Mouse (Mus musculus) liver, embryonic 14.5 days (tissue): ENCODE data around the gene Cables2. TPM values are rescaled to one million over a fixed set of nuclear protein-coding genes. Genes with fewer than 3 reads are reported as not detected.
"Not testable (repeated sequence)": the region's sequence is repeated elsewhere in the genome, so short reads cannot be mapped to it uniquely, and the experiment has no call there.

ENCODE experiments used
- ATAC-seq: fragments of 200-750 bp; cut with Nextera tagmentation; 2 replicates; pipeline ENCODE4 v1.8.0; 2017; ENCODE audit warnings: moderate number of reproducible peaks, mild to moderate bottlenecking, moderate library complexity; ENCODE audit not compliant: insufficient read depth
- DNase-seq, 3 experiments: peaks; one replicate each; pipeline ENCODE4 v3.0.0-alpha.2; 2012 to 2013; ENCODE audit warnings: low read depth in 3 of 3, low spot score in 3 of 3
- H3K27ac ChIP-seq: fragments of 300-500 bp; sonication (generic); 2 replicates; pipeline ENCODE4 v1.5.1; 2014; ENCODE audit warnings: moderate library complexity, mild to moderate bottlenecking, control low read depth, inconsistent platforms
- H3K27me3 ChIP-seq: fragments of 300-500 bp; sonication (generic); 2 replicates; pipeline ENCODE4 v1.6.1; 2014; ENCODE audit warnings: mild to moderate bottlenecking, low read length, moderate library complexity; ENCODE audit not compliant: control insufficient read depth, insufficient read depth
- H3K36me3 ChIP-seq: fragments of 300-500 bp; sonication (generic); replicated peaks from 2 replicates; pipeline ENCODE4 v1.6.1; 2014; ENCODE audit warnings: low read depth; ENCODE audit not compliant: control insufficient read depth, insufficient read depth
- H3K4me1 ChIP-seq, 2 experiments: fragments of 200-500 bp in 1 of 2; fragments of 300-500 bp in 1 of 2; sonication (generic) in 1 of 2; replicated peaks; 2 replicates each; pipeline ENCODE4 v1.6.1; 2012 to 2014; ENCODE audit warnings: antibody characterized with exemption in 1 of 2, inconsistent platforms in 1 of 2, low read length in 1 of 2; ENCODE audit not compliant: control insufficient read depth in 2 of 2, insufficient read depth in 2 of 2
- H3K4me2 ChIP-seq: fragments of 300-500 bp; sonication (generic); 2 replicates; pipeline ENCODE4 v1.6.1; 2014; ENCODE audit warnings: low read depth, mild to moderate bottlenecking, control low read depth, moderate library complexity
- H3K4me3 ChIP-seq, 2 experiments: fragments of 200-500 bp in 1 of 2; fragments of 300-500 bp in 1 of 2; sonication (generic) in 1 of 2; 2 replicates each; pipeline ENCODE4 v1.5.1; 2012 to 2014; ENCODE audit warnings: low read depth in 2 of 2, low read length in 2 of 2, mild to moderate bottlenecking in 2 of 2, control low read depth in 1 of 2, inconsistent platforms in 1 of 2, moderate library complexity in 1 of 2; ENCODE audit not compliant: insufficient read depth in 1 of 2
- H3K9ac ChIP-seq: fragments of 300-500 bp; sonication (generic); replicated peaks from 2 replicates; pipeline ENCODE4 v1.6.1; 2014; ENCODE audit warnings: mild to moderate bottlenecking, control low read depth, moderate library complexity
- H3K9me3 ChIP-seq: fragments of 300-500 bp; sonication (generic); 2 replicates; pipeline ENCODE4 v1.6.1; 2016; ENCODE audit warnings: low read length, mixed read lengths; ENCODE audit not compliant: control insufficient read depth
- CTCF ChIP-seq: IDR thresholded peaks from 2 replicates; pipeline ENCODE4 v1.5.1; 2016; ENCODE audit warnings: antibody characterized with exemption, low read depth, control low read depth
- EP300 ChIP-seq: IDR thresholded peaks from 2 replicates; pipeline ENCODE4 v1.6.1; 2016; ENCODE audit warnings: antibody characterized with exemption, low read depth
- WGBS: fragments of 180-500 bp; shearing (Covaris S2); extraction: QIAGEN DNeasy Blood & Tissue Kit; methylation state at CpG from one replicate; pipeline ENCODE4 v1.1.7; 2014; ENCODE audit not compliant: insufficient replicate concordance; 5-methylcytosine and 5-hydroxymethylcytosine counted together
- polyA plus RNA-seq, 2 experiments: library from polyadenylated mRNA; depleted of rRNA in 1 of 2; stranded (reverse) in 1 of 2; unstranded in 1 of 2; fragments of >200 nt; fragmentation: Nextera tagmentation in 1 of 2; extraction: Ambion mirVana in 1 of 2; gene quantifications; 2 replicates each; pipeline versions ENCODE4 v1.2.1 to v1.2.3; 2012 to 2014

The Cables2 gene
- polyA plus RNA-seq, 2 experiments, result 3.3 to 5.6 TPM

- H3K27me3 ChIP-seq, result no peaks in the 10 kb centered on the region
- no peak for DNase-seq
- H3K9ac ChIP-seq, result no peak overlapping the region
- peaks cover 15% of the 10 kb centered on the region for H3K36me3 ChIP-seq
- H3K4me1 ChIP-seq, result peaks cover 0 to 7% of the 10 kb centered on the region in 2 experiments; a peak in 3 of 4 replicates
- no peaks in the 10 kb centered on the region for H3K9me3 ChIP-seq
- no peak for ATAC-seq
- TF ChIP-seq EP300 (no peak), CTCF (no peak)
- no peak overlapping the region for H3K27ac ChIP-seq
- no peak overlapping the region for H3K4me2 ChIP-seq
- 58% methylated on average over 8 of the region's 8 CpGs for WGBS
- no peak overlapping the region for H3K4me3 ChIP-seq
Measured at GRCm38 (mm10) chr2:180260610-180261480, 12.5 kb downstream of the Cables2 start.

GRCm38 (mm10) chr2:180259826-180260609, 13.3 kb downstream of the Cables2 start:
- 64% methylated on average over 17 of the region's 17 CpGs for WGBS
- not testable (repeated sequence) for H3K4me3 ChIP-seq, H3K9me3 ChIP-seq, H3K9ac ChIP-seq, H3K27ac ChIP-seq, H3K27me3 ChIP-seq, ATAC-seq, H3K4me1 ChIP-seq, DNase-seq, H3K4me2 ChIP-seq
- peaks cover 15% of the 10 kb centered on the region for H3K36me3 ChIP-seq

GRCm38 (mm10) chr2:180258951-180259484, 14.3 kb downstream of the Cables2 start:
- H3K4me3 ChIP-seq, H3K4me2 ChIP-seq, DNase-seq, H3K27ac ChIP-seq, H3K4me1 ChIP-seq, ATAC-seq, H3K27me3 ChIP-seq, H3K9me3 ChIP-seq, H3K9ac ChIP-seq: not testable (repeated sequence)
- 65% methylated on average over 10 of the region's 10 CpGs for WGBS
- peaks cover 15% of the 10 kb centered on the region for H3K36me3 ChIP-seq

- peaks cover 0 to 8% of the 10 kb centered on the region in 2 experiments; a peak in 3 of 4 replicates for H3K4me1 ChIP-seq
- no peaks in the 10 kb centered on the region for H3K9me3 ChIP-seq
- H3K4me3 ChIP-seq, result peak overlapping the region; percentile 74 to 94
- DNase-seq (no peak), ATAC-seq (no peak)
- no peaks in the 10 kb centered on the region for H3K27me3 ChIP-seq
- peaks cover 15% of the 10 kb centered on the region for H3K36me3 ChIP-seq
- peak overlapping the region; percentile 78 for H3K4me2 ChIP-seq
- 38% methylated on average over 11 of the region's 11 CpGs for WGBS
- TF ChIP-seq EP300 (no peak), CTCF (no peak)
- no peak overlapping the region; the same call in 1 of the 2 replicates for H3K27ac ChIP-seq
- peak overlapping the region; percentile 88 for H3K9ac ChIP-seq
Measured at GRCm38 (mm10) chr2:180257963-180258865, 15.1 kb downstream of the Cables2 start.
